In the genomic region with DNA sequence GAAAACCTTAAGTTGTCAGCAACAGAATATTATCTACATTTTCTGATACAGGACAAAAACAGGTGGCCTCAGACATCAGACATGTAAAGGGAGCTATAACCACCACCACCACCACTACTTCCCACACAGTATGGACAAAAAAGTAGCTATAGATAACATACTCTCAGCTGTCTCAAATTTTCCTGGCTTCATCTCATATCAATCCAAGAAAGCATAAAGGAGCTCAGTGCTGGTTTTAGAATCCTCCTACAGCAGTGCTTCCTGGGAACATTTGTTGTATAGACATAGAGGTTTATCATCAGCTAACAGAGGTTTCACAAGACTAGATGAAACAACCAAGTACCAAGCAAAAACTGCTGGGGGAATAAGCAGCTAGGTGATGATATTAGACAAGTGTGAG, we compare ENCODE assay signal across 26 mouse cellular contexts.
A peak's percentile ranks its signal among the peaks of the same experiment; 100 is the strongest.
DNase-seq lines count a peak whose midpoint lies in the region; ATAC-seq and TF ChIP-seq lines count a peak whose summit lies in the region.
"Had no signal": no experiment of that assay in that cellular context is flagged by ENCODE, and none has a peak within 500 bp of the region (broad histone marks: within the 10 kb centered on the region; RNA-seq: fewer than 3 reads in every experiment).

No protein-coding gene starts in this region.

- no peak for TF ChIP-seq CTCF in left cerebral cortex, adult 2 months (IDR thresholded peaks at IDR 0.05)

- H3K27ac ChIP-seq in left cerebral cortex, adult 2 months, result 0 out of 2 replicates have a peak overlapping the region, but pooled peaks have one; percentile 28
- H3K27ac ChIP-seq: forebrain, embryonic 10.5 days; forebrain, embryonic 13.5 days; gastrocnemius, adult 2 months; heart, embryonic 15.5 days; hindbrain, embryonic 10.5 days; hindbrain, embryonic 13.5 days had no signal

- DNase-seq in frontal cortex, postnatal 25 days (ENCODE audit: low spot score in 2 of 2), result no peak
- DNase-seq in left cerebral cortex, adult 2 months (ENCODE audit: extremely low spot score in 1 of 2, low spot score in 2 of 2), result no peak
- DNase-seq in left cerebral cortex, postnatal 4 days, result no peak
- peak; percentile 54 for DNase-seq in brain, adult 2 months (ENCODE audit: low read depth, low spot score)
- peak; percentile 51 for DNase-seq in telencephalon, adult 2 months (ENCODE audit: low read depth, low spot score)
- DNase-seq in urinary bladder, postnatal 25 days (ENCODE audit: low spot score), result no peak
- DNase-seq: adrenal gland, adult 8-10 months; adrenal gland, postnatal 25 days; cerebellum, adult 18-20 months; cerebellum, adult 9-10 months; cerebellum, postnatal 14 days; gastrocnemius, adult 2 months; gastrocnemius, postnatal 25 days; heart, adult 18-20 months; heart, postnatal 10 days; heart, postnatal 36 days had no signal

- ATAC-seq in frontal cortex, adult (ENCODE audit: low TSS enrichment), result peak; percentile 99
- ATAC-seq: activated CD4-positive, CD25-positive, alpha-beta regulatory T cell, adult 4 months; forebrain, embryonic 13.5 days; forebrain, embryonic 16.5 days; hindbrain, embryonic 16.5 days had no signal

- H3K4me3 ChIP-seq in left cerebral cortex, adult 2 months, result no peak overlapping the region
- H3K4me3 ChIP-seq: forebrain, embryonic 10.5 days; forebrain, embryonic 13.5 days; gastrocnemius, adult 2 months; heart, embryonic 12.5 days; heart, embryonic 15.5 days; hindbrain, embryonic 10.5 days; hindbrain, embryonic 13.5 days had no signal

- intact Hi-C loops in left cerebral cortex, adult 2 months (cut with DNase I), result no loop called here
- intact Hi-C loops in left cerebral cortex, postnatal 4 days (cut with DNase I), result no loop called here

Comparison
In these comparisons a context has a peak if more than half of its experiments do, and no peak if none do; other contexts are left out.
1. DNase-seq: peak in brain, adult 2 months (single experiment) and telencephalon, adult 2 months (single experiment); none in frontal cortex, postnatal 25 days (0 of 2), left cerebral cortex, adult 2 months (0 of 2), left cerebral cortex, postnatal 4 days (single experiment) and urinary bladder, postnatal 25 days (single experiment).